Mouse (Mus musculus): ENCODE data around the gene Aoah.

Gene Aoah

DNA sequence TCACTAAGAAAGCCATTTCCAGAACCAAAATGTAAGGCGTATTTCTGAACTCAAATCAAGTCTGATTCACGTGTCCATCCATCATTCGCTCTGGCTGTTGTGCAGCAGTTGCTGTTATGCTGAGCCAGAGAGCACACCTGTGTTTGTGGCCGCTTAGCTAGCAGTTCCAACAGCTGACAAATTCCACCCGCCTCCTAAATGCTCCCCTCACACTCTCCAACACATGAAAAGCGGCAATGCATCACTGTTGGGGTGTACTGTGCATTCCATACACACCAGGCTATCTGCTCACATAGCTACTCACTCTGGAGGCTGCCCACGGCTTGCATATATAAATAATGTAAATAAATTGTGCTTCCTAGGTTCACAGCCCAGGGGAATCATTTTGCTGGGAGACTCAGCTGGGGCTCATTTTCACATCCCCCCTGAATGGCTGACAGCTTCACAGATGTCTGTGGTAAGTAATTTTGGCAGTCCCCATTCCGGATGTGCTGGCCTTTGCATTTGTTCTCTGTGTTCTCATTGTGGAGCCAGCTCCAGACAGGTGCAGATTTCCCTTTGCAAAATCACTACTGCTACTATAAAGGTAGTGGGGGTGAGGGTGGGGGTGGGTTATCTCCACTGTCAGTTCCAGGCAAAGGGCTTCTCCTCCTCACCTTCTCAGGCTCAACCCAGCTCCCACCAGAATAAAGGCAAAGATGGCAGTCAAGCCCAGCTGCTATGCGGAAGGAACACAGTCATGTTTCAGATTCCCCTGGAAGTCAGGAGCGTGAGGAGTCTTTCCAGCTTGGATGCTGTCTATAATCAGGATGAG is 123.0 kb downstream of the Aoah start:
- no peak for DNase-seq

DNA sequence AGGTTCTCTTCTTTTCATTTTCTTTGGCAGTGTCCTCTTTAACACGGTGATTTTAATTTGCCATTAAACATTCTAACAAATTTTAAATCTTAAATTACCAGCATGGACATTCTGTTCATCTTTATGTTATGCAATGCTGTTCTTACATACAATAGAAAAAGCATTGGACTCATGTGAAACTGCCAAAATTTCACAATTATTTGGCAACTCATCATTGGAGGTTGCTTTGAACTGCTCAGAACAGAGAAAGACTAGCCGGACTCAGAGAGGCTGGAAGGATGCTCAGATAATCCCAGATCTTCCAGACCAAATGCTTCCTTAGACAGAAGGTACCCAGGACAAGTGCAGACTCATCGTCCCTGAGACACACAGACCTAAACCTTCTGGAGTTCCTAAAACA is 126.5 kb downstream of the Aoah start:
- DNase-seq, result no peak

DNA sequence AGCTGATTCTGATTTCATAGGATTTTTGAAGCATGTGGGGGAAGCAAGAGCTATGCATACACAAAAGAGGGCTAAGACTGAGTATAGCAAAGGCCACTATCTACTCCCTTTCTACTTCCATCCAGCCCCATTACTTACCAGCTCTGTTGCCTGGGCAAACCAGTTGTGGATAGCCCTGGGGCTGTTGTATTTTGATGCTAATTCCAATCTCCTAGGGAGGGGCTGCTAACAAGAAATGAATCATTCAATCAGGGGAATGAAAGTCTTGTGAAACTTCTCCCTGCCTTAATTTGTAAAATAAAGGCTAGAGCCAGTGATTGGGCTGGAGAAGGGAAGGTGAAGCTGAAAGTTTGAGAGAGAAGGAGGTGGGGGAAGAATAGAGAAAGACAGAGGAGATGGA is 142.1 kb downstream of the Aoah start:
- DNase-seq, result no peak

DNA sequence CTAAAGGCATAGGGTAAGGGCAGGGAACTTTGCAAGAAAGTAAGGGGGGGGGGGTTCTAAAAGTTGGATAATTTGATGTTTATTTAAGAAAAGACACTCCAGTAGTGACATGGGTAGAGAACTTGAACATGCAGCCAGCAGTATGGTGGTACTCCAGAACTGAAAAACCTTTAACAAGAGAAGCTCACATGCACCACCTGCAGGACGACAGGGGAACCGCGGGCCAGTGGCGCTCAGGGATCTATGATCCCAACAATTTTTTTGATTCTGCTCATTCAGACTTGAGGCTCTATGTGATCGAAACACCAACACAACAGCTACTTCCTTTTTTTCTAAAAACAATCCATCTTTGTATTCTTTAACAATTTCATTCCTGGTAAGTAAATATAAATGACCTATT is 143.5 kb downstream of the Aoah start:
- DNase-seq, result peak; percentile 37

DNA sequence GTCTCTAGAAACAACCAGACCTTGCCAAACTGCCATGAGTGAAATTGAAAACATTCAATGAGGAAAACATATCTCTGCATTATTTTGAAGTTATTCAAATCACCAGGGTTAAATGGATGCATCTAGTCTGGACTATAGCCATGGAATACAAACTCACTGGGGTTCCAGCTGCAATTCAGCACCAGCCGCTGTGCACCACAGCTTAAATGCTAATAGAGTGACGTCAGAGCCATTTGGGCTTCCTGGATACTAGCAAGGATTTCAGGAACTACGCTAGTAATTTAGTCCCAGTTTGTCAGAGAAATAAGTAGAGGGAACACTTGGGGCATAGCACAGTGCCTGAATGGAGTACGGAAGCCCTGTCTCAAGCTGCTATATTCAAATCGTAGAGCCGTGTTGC is 145.2 kb downstream of the Aoah start:
- no peak for DNase-seq

DNA sequence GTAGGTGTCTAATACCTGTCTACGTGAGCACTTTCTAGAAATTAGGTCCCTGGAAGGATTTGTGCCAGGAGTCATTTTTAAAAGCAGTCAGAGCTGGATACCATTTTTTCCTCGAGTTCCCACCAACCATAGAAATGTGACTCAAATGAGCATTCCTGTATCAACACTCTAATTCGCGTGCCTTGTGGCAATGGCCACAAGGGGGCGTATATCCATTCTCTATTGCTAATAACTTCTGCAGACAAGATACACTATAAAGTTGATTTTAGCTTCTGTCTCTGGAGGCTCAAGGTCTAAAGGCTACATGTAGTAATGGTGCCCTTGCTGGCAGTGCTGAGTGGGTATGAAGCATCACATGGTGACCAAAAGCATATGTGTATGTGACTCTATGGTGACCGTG is 146.5 kb downstream of the Aoah start:
- DNase-seq, result no peak

DNA sequence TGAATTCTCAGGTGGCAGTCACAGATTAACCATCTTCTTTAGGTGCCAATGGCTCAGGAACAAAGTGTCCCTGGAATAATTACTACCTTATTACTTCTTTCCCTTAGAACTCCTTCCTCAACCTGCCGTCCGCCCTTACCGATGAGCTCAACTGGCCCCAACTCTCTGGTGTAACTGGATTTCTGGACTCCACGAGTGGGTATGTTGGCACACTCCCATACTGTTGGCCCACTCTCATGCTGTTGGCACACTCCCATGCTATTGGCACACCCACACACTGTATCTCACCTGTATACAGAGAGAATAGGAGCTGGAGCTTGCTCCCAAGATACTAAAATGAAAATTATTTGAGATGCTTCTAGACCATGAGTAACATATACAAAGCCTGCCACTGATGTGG is 147.8 kb downstream of the Aoah start:
- DNase-seq, result no peak

DNA sequence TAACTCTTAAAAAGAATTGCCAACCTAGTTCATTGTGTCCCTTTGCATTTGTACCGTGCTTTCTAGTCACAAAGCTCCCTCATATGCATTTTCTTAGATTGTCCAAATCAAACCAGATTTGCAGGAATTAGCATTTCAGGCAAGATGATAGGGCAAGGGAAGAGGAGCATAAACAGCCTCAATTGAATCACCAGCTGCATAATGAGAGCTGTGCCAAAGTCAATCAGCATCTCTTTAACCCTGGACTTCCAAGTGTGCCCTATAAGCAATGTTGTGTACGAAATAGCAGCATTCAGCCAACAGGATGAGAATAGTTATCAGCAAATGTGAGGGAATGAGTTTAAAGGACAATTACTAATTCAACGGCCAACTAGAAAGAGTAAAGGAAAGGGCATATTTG is 169.2 kb downstream of the Aoah start:
- no peak for DNase-seq

DNA sequence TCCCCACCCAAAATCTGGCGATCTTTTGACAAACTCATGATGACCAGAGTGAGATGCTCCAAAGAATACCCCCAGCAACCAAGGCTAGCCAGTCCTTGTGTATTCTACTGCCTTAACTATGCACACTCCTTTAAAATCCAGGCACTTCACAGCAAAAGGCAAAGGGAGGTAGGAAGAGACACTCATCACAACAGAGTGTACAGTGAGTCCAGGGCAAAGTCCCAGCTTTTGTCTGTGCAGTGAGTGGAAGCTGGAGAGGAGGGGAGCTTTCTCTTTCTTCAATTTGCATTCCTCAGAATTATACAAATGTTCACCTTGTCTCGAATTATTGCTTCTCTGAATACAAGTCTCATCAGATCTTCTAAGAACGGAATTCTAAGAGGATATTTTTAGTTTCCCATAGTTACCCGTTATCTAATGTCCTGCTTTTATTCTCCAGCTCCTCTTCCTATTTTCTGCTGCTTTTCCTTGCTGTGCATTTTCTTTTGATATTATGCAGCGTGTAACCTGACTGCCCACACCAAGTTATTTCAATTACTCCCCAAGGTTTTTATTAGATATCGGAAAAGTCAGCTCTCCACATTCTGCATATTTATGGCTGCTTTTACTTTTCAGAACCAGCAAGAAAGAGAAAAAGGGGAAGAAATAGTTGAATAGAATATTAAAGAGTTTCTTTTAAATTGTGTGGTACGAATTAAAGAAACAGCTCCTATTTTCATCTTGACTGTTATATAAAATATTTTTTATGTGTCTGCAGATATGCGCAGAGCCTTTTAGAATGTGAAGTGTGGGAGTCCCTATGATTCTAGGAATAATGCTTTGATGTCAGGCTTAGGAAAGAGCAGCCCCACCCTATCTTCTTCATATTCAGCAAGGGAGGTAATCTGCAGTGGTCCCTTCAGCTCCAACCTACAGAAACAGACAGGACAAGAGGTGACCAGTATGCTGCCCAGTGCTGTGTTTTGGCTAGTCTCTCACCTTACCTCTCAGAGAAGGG is 187.6 kb downstream of the Aoah start:
- no peak for DNase-seq

DNA sequence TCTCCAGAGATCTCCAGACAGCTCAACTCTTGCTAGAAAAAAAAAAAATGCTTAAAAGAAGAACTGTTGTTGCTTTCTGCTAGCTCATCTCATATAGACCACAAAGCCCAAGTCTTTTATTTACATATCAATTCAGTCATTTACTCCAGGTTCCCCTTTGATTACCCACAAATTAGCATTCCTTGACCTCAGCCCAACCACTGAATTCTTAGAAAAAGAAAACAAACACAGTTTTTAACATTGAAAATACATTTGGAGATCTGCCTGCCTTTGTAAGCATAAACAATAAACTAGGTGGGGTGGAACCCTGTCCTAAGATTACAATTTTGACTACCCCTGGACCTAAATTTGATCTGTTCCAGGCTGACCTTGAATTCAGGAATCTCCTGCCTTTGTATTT is 191.6 kb downstream of the Aoah start:
- no peak for DNase-seq

DNA sequence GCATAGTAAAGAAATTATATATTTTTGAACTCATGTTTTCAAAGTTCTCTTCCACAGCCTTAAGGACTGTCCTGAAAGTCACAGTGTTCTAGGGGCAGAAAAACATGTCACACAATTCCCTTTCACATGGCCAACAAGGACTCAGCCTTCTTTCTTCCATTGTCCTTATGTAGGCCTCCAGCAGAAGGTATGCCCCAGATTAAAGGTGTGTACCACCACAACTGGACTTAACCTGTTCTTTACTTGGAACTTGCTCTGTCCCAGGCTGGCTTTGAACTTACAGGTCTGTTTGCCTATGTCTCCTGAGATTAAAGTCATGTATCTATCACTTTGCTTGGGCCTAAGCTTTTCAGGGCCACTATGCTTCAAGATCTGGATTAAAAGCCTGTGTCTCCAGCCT is 192.0 kb downstream of the Aoah start:
- DNase-seq, result no peak

DNA sequence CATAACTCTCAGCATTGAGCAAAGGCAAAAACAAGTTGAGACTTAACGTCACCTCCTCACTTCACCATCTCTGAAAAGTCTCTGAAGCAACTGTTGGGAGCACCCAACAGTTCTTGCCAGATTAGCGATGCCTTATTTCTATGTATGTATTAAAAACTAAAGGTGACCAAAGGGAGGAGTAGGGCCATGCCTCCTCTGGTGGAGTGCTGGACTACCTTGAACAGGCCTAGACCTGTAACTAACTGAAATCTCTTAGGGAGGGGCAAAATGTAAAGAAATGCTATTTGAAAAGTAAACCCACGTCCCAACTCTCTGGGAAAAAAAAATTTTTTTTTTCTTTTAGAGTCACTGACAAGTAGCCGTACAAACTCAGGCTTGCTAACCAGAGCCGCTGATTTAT is 211.3 kb downstream of the Aoah start:
- DNase-seq, result no peak

DNA sequence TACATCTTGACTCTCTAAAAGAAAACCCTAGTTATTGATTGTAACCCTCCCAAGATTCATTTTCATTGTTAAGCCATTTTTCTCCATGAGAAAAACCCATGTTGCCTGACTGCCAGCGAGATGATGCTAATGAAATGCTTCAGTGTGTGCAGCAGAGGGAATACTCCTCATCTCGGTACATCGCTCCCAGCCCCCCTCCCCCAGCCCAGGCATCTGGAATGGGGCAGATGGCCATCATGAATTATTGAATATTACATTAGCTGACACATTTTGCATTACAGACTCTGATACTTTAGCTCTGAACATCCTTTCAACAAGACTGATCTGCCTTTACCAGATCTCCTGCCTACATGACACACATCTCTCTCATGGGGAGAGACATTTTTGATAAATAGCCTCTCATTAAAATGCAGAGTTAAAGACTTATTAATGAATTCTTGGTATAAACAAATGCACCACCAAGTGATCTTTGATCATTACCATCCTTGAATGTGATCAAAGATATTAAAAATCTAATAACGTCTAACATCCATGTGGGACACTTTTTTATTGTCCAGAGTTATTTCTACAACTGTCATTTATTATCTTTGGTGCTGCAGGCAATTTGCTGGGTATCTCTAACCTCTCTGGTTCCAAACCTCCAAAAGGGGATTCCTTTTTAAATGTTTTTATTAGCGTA is 211.9 kb downstream of the Aoah start:
- no peak for DNase-seq

DNA sequence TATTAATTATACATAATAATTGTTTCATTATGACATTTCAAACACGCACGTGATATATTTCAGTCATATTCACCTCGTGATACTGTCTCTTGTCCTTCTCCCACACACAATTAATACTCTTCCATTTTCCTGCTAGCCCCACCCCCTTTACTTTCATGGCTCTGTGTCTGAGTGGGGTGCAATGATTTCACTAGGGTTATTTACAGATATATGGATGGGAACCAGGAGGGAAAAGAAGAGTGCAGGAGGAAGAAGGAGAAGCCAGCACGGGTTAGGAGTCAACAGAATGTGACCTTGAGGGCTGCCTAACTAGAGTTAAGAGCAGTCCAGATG is 212.4 kb downstream of the Aoah start:
- DNase-seq, result no peak

DNA sequence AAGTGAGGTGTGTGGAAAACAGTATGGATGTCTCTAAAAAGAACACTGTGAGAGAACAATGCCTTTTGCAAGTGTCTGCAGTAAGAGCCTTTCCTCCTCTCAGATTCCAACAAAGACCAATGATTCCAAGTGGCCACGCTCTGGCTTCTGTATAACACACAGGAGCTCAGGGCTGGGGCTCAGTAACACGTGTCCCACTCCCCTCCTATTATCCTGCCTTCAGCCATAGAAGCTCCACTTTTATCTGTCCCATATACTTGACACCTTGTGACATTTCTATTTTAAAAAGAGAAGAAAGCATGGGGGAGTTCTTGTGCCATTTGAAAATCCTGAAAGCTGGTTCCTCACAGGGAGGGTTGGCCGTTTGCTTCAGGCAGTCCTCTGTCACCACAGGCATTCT is 219.7 kb downstream of the Aoah start:
- DNase-seq, result no peak

DNA sequence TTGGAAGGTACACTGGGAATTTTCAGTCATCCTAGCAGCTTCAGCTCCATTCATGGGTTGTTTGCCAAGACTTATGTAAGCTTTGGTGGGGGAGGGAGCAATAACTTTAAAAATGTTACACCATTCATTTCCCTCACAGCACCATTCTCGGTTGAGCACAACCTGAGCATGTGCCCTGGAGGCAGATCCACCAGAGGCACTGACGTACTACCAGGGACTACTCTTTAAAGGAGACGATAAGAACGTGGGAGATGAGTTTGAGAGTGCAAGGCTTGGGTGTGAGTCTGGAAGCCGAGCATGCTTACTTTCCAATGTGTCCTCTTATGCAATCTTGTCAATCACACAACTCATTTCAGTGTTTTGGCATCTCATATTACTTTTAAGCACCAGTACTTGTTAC is 230.9 kb downstream of the Aoah start:
- DNase-seq, result no peak

DNA sequence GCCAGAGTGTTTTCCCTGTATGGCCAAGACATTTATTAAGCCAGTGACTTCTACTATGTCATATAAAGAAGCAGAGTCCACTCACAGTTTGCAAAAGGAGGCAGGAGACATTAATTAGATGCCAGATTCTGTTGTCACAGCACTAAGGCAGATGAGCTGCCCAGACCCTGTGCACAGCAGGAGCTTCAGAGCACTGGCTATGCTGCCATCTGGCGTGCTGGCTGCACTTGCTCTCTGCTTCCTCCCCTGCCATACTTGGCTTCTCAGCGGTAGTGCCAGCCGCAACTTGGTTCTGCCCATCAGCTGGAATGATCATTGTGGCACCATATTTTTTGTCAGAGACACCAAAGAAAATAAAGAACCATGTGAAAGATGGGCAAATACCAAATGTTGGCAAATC is 239.3 kb downstream of the Aoah start:
- DNase-seq, result peak; percentile 91

DNA sequence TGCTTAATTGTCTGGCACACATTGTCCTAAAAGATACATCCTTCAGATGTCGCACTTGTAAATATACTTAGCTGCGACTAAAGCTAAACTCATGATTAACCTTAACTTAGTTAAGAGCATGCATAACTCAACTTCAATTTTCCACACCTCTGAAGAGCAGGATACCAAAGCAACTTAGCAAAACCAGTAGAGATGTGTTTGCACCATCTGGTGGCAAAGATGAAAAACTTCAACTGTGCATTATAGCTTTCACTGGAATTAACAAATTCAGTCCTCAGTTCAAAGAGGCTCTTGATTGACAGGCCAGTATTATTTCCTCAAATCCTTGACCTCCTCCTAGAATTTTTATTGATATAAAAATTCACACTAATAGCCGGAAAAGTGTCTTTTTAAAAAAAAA is 241.1 kb downstream of the Aoah start:
- DNase-seq, result peak; percentile 12

DNA sequence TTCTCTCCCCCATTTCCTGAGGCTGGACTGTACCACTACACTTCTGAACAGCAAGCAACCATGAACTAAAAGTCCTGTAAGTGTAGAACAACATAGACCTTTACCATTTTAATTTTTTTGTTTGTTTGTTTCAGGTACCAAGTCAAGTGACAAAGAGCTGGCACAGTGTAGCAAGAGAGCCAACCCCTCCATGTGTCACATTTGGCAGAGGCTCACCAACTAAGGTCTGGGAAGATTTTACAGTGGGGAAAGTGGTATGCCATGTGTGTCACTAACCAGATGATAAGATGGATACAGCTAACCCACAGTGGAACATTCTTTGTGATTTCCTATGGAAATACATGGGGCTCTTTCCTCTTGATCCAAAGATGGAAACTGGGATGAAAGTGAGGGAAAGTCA is 242.1 kb downstream of the Aoah start:
- DNase-seq, result peak; percentile 50

DNA sequence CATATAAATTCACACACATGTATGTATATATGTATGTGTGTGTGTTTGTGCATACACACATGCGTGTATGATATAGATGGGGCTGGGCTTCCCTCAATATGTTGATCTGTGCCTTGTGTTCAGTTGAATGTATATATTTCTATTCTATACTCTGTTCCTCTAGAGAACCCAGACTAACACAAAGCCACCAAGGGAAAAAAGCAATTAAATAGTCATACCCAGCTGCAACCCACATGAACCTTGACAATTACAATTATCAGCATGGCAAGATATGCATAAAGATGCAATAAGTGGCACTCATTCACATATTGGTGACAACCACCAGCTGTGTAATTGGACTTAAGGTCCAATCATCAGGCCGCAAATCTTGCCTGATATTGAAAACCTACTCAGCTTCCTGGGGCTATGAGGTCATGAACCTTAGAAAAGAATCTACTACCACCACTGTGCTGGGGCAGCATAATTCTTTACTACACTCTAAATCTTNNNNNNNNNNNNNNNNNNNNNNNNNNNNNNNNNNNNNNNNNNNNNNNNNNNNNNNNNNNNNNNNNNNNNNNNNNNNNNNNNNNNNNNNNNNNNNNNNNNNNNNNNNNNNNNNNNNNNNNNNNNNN is 246.8 kb downstream of the Aoah start:
- DNase-seq, result no peak

DNA sequence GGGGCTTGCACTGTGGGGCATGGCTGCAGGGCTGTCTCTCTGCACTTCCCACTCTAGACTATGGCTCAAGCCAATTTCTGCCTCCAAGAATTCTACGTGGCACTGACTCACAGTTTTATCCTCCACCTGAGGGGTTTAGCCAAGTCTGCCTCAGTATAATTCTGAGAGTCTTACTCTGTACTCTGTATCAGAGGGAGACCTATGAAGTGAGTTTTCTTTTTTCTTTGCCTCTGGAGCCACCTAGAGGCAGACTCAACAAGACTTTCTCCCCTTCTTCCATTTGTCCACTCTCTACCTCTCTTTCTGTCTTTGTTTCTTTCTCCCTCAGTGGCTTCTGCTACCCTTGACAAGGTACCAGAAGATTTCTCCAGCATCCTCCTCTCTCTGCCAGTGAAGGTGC is 256.2 kb downstream of the Aoah start:
- DNase-seq, result peak; percentile 16

DNA sequence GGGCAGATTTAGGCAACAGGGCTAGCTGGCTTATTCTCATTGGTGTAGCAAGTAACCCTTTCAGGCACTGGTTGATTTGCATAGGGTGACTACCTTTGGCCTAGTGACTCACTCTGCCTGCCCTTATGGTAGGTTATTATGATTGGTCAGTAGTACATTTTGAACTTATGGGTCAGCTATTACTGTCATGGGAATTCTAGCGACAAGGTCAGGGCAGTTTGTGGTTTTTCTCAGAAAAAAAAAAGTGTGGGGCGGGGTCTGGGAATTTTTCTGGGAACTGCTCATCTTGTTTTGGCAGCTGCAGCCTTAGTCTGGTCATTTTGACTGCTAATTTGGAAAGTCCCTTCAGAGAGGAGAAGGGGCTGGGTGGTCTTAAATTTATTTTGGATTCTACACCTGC is 272.1 kb downstream of the Aoah start:
- no peak for DNase-seq

DNA sequence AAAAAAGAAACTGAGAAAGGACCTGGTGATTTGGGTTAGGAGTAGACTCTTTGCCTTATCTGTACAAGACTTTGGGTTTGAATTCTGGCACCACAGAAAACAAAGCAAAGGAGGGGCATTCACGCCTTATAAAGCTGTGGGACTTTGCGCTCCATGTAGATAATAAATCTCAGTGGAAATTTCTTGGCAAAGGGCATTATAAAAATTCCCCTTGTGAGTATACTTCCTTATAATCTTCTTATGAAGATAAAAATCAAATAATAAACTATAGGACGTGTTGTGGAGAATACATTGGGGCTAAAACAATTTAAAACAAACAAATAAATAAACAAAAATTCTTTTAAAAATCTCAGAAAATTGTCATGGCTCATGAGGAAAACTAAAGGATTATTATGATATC is 280.9 kb downstream of the Aoah start, which contains the start of gene Olfr1370:
Gene Olfr1370, minus strand, starts transcription at position 101 of the 400 bp plus-strand sequence.
- DNase-seq, result no peak
